Mouse (Mus musculus): ENCODE measurements around the gene Zfp408.

The Zfp408 gene

DNA sequence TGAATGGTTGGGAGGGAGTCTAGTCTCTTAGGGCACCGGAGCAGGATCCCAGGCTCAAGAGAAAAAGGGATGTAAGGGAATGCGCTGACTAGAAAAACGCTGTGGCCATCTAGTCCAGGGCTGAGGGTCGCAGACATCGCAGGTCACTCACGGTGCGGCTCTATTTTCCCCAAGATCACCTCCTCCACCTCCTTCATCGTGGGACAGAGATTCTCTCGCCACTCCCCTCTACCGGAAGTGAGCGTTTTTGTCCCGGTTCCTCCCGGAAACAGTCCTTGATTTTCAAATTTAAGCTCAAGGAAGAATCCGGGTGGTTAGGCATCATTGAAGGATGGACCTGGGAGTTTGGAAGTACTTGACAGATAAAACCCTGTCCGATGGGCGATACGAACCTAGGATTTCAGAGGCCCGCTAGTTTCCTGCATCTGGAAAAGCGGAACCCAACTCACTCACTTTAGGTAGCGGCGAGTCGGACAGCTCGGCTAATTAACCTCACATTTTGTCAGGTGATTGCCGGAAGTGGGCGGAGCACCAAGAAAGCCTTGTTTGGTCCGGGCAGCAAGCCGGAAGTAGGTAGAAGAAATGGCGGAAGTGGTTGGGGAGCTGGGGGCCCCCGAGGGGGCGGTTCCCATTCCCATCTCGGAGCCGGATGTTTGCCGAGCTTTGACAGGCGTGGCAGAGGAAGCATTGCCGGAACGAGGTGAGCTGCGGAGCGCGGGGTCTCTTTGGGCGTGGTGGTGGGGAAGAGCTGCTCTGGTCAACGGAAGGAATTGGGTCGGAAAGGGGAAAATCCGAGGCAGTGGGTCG lies at the start of gene Zfp408, which contains the start of gene Arhgap1:
Gene Zfp408 (minus strand): TSS at position 239 of the 807 bp plus-strand sequence.
Gene Arhgap1 (plus strand): TSS at position 308 of the 807 bp plus-strand sequence.
- DNase-seq (ENCODE audit: low spot score in 2 of 2): peak; percentile 92 to 97

DNA sequence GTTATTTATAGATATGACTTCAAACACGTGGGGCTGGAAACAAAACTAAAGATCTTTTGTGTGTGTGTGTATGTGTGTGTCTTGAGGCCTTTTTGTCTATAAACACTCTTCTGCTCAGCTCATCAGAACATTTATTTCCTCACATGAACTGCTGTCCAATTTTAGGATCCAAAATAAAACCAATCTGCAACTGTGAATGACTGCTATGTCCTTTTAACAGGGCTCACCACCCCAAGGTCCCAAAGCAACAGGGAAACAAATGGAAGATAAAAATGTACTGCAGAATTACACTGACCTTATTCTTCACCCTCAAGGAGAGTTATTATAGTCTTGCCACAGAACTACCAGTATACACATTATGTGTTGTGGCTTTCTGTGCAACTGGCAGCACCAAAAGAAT lies 49.6 kb upstream of the Zfp408 start:
- DNase-seq (ENCODE audit: low spot score in 2 of 2): peak in 1 of 2 experiments; percentile 22

DNA sequence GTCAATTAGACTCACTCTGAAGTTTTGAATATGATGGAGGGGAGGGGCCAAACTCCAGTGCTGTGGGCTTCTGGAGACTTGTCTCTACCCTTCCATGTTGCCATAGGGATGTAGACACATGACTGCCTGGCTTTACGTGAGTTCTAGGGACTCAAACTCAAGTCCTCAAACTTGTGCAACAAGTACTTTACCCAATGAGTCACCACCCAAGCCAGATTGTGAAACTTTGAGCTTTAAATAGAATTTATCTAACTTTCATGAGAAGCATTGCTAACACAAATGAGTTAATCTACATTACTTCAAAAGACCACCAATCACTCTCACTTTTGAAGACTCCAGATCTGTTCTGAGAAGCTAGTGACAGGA lies 46.6 kb upstream of the Zfp408 start:
- peak in 1 of 2 experiments; percentile 34 for DNase-seq (ENCODE audit: low spot score in 2 of 2)

DNA sequence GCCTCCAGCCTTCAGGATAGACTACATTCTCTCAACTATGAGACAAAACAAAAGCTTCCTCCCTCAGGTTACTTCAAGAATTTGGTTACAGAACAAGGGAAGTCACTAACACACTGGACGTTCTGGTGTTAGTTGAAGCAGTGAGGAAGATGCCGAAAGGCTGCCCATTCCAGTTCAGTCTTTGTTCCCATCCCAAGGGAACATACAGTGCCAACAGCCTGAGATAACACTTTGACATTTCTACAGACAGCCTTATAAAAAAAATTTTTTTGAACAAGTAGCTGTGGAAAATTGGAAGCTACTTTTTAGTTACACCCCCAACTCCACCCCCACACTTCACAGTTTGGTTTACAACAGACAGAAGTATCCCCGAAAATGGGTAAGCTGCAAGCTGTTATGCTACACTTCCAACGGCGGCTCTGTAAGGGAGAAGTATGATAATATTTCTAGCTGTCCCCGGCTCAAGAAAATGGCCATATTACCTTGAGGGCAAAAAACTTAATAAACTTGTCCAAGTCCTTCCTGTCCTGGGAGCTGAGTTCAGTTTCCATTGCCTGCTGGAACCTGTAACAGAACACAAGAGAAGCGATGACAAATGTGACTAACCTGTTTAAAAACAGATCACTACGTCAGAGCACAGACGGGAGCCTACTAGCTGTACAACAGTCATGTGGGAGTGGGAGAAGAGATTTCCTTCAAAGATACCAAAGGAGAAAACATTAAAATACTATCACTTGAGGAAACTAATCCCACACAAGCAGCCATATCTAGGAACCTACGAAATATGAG lies 46.0 kb upstream of the Zfp408 start:
- peak; percentile 25 to 31 for DNase-seq (ENCODE audit: low spot score in 2 of 2)

DNA sequence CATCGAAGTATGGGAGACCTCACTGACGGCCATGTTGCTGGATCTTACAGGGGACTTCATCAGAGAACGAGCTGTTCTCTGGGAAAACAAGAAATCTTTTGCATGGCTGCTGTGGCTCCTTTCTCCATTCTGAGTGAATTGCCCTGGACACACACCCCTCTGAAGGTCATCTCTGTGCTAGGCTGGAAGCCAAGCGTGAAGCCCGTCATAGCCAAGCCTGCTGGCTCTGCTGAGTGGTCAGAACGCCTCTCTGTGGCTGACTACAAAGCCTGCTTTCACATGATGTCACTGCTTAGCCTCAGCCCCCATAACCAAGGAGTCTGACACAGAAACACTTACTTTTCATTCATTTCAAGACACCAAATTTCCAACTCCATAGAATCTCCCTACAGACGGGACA lies 39.9 kb upstream of the Zfp408 start:
- DNase-seq (ENCODE audit: low spot score in 2 of 2): peak; percentile 67 to 73

DNA sequence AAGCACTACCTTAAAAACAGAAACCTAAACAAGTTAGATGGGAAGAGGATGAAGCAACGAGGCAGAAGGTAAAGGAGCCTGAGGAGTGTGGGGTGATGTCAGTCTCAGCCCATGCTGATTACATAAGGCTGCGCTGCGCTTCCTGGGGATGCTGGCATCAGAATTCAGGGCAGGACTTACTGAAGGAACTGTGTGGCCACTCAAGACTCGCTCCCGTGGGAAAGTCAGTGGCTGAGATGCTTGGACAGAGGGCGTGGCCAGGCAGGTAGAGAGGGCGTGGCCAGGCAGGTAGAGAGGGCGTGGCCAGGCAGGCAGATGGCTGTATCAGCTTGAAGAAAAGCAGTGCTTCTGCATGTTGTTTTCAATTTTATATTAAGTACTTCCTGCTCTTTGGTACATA lies 34.3 kb upstream of the Zfp408 start:
- DNase-seq (ENCODE audit: low spot score in 2 of 2): no peak

DNA sequence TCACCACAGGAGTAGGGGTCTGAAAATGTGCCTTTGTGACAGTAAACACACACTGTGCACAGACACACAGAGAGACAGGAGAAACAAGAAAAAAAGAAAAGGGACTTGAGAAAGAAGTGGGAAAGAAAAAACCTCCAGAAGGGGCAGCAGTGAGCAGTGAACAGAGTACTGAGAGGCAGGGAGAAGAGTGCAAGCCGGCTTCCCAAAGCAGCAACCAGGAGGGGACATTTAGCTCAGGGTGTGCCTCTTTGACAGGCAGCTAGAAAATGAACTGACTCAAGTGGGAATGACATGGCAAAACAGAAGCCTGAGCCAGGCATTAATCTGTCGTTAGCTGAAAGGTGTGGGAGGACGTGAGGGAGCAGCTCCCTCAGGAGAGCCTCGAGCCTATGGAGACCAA lies 33.3 kb upstream of the Zfp408 start:
- DNase-seq (ENCODE audit: low spot score in 2 of 2): peak in 1 of 2 experiments; percentile 28

DNA sequence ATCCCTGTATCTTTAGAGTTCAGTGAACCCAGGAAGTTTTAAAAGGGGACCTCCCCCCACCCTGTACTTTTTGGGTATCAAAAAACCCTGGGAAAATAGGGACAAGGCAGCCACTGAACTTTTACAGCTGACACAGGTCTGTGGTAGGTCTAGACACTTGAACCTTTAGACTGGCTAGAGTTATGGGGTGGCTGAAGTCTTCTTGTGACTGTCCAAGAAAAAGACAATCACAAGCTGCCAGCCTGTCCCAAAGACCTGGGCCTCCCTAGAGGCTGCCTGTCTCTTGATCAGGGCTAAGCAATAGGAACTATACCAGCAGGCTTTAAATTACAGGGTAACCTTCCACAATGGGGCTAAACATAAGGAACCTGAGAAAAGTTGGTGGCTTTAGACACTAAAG lies 27.4 kb upstream of the Zfp408 start:
- DNase-seq (ENCODE audit: low spot score in 2 of 2): no peak

DNA sequence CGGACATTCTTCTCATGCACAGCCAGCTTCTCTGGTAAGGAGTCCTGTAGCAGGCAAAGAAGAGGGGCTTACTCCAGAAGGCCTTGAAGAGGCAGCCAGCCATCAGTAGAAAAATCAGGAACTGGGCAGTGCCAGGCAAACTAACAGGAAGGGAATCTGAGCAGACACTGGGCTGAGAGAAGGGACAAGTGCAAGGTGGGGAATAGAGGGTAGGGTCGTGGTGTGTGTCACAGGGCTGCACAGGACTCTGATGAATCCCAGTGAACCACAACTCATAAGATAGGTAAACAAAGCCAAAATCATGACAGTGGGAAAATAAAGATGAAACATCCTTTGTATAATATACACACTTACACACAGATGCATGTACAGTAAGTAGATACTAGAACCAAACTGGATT lies 26.8 kb upstream of the Zfp408 start:
- no peak for DNase-seq (ENCODE audit: low spot score in 2 of 2)

DNA sequence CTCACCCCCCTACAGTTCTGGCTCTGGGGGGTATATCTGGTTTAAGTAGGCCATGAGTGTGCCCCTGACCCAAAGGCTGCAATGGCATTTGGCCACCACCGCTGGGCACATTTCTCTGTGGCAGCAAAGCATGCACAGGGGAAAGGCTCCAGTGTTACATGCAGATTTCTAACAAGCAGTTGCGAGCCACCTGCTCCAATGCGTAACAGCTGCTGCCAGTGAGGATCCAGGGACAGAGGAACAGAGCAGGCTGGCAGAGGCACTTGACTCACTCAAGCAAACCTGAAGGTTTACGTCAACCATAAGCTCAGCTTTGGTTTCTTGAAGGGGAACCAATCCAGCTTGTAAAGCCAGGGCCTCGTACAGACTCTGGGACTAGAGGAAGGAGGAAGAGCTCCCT lies 25.3 kb upstream of the Zfp408 start:
- no peak for DNase-seq (ENCODE audit: low spot score in 2 of 2)

DNA sequence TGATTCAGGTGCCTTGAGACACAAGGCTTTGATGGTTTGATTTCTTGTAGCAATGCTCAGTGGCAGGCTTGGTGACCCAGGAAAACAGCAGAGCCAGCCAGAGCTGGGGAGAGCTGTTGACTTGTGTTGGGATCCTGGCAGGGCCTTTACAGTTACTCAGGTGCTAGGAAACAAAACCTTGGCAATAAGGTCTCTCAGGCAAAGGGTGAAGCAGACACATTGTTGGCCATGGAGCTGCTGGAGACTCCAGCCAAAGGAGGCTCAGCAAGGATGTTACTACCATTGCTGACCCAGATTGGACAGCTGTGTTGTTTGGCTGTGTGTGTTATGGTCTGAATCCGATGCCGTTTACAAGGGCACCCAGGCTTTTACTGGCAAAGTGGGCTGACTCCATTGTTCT lies 24.0 kb upstream of the Zfp408 start:
- DNase-seq (ENCODE audit: low spot score in 2 of 2): peak in 1 of 2 experiments; percentile 23

DNA sequence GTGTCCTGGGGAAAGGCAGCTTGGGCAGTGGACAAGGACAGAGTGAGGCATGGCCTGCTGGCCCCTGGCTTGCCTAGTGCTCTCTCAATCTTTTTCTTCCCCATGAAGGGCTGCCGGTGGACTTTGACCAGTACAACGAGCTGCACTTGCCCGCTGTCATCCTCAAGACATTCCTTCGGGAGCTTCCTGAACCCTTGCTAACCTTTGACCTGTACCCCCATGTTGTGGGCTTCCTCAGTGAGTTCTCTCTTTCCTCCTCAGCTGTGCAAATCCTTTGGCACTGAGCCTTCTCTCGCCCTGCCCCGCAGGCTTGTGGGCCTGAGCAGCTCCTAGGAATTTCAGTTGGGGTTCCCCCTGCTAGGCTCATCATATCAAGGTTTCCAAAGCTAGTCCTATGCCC lies 20.4 kb upstream of the Zfp408 start:
- no peak for DNase-seq (ENCODE audit: low spot score in 2 of 2)

DNA sequence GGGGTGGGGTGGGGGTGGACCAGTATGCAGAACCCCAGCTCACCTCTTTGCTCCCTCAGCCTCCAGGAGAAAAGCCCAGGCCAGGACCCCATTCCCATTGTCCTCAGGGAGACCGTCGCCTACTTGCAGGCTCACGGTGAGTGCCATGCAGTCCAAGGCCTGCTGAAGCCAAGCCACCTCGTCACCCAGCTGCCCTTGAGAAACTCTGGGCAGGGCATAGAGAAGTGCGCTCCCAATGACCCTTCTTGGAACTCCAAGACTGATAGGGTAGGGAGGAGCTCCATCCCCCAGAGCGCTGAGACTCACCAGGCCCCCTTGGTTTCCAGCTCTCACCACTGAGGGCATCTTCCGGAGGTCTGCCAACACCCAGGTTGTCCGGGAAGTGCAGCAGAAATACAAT lies 19.7 kb upstream of the Zfp408 start:
- no peak for DNase-seq (ENCODE audit: low spot score in 2 of 2)

DNA sequence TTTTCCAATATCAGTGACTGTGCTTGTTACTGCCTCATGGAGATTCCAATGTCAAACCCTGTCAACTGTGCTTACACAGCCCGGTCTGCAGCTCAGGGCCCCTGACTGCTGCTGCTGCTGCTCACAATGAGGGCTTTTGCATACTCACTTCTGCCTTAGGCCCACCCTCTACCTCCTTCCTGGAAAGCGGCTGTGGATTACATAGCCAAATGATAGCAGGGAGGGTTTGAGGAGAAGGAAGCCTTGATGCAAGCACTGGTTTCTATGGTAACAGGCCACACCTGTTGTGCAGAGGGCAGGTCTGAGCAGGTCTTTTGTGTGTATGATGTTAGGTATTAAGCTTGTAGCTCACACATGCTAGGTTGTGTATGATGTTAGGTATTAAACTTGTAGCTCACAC lies 18.2 kb upstream of the Zfp408 start:
- DNase-seq (ENCODE audit: low spot score in 2 of 2): no peak

DNA sequence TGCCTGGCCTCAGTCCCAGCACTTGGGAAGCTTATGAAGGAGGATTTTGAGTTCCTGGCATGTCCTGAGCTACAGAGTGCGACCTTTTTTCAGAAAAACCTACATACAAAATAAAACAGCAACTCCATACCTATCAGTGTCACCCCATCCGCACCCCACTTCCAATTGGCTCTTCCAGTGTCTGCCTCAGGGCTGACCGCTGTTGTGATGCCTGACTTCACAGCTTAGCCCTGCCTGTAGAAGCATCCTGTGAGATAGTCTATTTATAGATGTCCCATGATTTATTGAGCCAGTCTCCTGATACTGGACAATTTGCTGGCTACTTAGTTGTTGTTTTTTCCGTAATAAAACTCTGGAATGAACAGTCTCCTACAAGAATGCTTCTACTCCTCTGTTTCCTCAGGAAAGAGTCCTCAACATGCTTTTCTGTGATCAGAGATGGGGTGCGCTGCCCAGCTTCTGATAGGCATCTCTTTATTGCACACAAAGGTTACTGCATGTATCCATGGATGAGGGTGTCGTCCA lies 16.9 kb upstream of the Zfp408 start:
- DNase-seq (ENCODE audit: low spot score in 2 of 2): no peak

DNA sequence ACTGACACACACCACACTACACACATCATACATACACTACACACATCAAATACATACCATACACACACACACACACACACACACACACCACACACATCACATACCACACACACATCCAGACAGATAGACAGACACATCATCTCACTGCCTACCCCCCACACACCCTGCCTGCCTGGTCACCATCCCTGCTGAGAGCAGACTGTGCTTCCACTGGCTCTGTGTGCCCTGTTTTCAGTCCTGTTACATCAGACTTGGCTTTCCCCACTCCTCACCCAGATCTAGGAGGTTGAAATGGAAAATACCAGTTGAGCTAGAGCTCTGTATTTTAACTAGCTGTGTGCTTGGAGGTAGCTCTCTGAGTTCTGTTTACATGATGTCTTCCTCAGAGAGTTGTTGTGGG lies 15.2 kb upstream of the Zfp408 start:
- DNase-seq (ENCODE audit: low spot score in 2 of 2): no peak

DNA sequence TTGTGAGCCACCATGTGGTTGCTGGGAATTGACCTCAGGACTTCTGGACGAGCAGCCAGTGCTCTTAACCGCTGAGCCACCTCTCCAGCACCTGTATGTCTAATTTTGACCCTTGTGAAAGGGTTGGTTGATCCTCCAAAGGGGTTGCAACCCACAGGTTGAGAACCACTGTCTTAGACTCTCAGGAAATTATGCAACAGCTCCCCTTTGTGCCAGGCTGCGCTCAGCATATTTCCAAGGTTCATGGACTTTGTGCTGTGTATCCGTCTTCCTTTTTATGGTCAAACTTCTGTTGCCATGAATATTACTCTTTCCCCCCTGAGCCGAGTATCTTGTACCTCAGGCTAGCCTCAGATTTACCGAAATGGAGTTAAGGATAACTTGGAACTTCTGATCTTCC lies 11.4 kb upstream of the Zfp408 start:
- no peak for DNase-seq (ENCODE audit: low spot score in 2 of 2)

DNA sequence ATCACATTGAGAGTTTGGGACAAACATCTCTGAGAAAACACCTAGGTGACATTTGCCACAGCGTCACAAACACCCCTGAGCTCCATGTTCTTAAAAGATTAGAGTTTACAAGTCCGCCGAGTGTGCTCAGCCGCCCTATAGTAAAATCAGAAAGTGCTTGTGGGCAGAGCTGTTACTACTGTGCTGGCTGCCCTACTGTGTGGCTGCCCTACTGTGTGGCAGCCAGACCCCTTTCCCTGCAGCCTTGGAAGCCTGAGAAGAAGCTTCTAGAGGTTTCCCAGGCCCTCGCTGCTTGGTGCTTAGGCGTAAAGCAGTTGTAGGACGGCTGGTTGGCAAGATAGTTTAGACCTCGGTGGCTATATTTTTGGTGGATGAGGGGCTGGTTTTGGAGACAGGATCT lies 10.1 kb upstream of the Zfp408 start:
- DNase-seq (ENCODE audit: low spot score in 2 of 2): no peak

DNA sequence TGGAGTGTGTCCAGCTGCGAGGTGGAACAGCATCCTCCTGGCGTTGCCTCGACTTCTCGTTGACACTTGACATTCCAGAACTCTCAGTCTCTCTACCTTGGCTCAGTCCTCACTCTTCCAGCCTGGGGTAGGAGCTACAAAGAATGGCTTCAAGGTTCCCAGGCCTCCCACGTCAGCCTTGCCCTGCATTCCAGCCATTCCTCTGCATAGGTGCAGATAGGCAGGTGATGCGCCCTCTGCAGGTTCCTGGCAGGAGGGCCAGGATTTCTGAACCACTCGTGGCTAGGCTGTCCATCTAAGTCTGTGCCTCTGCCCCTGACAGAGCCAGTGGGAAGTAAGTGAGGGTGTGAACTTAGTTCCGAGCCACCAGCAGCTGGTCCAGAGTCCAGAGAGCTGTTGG lies 7.2 kb upstream of the Zfp408 start:
- no peak for DNase-seq (ENCODE audit: low spot score in 2 of 2)

DNA sequence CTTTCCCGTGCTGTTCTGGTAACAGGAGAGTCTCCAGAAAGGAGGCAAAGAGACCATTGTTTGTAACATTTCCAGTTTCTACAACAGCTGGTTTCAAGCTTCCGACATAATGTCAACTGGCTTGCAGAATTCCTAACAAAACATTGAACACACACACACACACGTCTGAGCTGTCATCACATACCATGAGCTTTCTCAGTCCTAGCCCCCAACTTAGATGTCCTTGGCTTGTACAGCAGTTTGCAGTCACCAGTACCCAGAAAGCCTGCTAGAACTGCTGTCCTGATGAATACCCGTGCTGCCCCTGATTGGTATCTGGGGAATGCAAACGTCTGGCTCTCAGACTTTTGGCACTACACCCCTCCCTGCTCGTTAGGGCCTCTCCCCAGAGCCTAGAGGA lies 6.2 kb upstream of the Zfp408 start:
- no peak for DNase-seq (ENCODE audit: low spot score in 2 of 2)

DNA sequence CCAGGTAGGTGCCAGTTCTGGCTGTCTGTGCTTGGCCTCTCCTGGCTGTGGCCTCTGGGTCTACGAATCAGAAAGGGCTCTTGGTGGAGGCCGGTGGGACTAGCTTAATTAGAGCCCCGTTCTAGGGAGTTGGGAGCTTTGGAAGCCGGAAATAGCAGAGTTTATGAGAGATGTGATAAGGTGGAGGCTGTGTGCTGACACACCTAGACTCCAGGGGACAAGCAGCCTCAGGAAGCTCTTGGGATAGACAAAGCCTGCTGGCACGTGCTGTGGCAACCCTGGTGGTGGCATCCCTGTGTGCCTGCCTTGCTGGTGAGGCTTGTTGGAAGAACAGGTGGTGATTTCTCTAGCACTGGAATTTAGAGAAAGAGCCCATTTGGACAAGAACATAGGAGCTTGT lies 5.8 kb upstream of the Zfp408 start:
- no peak for DNase-seq (ENCODE audit: low spot score in 2 of 2)

DNA sequence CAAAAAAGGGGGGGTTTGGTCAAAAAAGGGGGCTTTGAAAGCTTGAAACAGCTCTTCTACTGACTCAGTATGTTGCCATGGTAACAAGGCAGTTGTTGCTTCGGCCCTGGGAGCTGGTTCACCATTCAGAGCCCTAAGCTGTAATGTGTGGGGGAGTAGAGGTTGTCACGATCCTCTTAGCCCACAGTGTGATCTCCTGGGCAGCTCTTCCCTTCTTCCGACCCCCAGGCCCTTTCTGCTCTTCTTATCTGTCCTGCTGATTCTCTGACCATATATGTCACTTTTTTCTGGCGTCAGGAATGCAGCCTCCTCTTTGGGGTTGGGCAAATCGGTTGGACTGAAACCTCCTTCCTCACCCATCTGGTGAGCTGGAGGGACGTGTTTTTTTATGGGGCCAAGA lies 3.3 kb upstream of the Zfp408 start:
- no peak for DNase-seq (ENCODE audit: low spot score in 2 of 2)
